Mouse (Mus musculus): Measurements from ENCODE around the gene Macrod2.
A peak's percentile ranks its signal among the peaks of the same experiment; 100 is the strongest.
"Not testable (repeated sequence)": the region's sequence is repeated elsewhere in the genome, so short reads cannot be mapped to it uniquely, and the experiment has no call there.

Macrod2 gene

DNA sequence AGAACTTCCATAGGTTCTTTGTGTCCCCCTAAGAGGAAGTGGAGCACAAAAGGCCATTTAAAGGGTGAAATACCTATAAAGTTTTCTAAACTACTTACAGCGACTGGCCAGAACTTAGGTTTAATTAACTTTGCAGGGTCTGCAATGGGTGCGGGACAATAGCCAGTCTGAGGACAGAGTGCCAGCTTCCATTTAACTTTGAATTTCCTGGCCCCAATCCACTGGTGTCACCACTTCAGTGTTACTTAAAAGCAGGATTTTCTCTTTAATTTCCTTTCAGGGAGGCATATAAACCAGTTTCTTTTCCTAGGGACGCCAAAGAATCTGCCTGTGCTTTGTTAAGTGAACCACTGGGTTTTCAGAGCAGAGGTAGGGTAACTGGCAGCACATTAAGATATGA, 303.5 kb downstream of the Macrod2 start:
- DNase-seq (ENCODE audit: low spot score in 2 of 2) = no peak

DNA sequence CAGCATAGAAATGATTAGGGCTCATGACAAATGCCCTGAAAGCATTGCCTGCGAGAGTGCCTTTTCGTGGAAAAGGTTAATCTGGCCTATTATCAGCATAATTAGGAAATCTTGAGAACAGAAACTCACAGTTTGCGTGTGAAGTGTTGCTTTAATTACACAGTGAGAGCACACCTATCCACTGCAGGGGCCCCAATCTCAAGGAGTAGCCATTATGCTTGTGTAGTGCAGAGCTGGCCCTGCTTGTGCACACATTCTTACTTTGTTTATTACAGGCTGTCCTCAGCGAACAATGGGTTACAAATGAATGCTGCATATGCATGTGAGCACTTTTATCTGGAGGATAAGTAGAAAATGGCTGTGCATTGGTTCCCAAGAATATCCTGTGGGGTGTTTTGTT, 308.3 kb downstream of the Macrod2 start:
- DNase-seq (ENCODE audit: low spot score in 2 of 2) = no peak

DNA sequence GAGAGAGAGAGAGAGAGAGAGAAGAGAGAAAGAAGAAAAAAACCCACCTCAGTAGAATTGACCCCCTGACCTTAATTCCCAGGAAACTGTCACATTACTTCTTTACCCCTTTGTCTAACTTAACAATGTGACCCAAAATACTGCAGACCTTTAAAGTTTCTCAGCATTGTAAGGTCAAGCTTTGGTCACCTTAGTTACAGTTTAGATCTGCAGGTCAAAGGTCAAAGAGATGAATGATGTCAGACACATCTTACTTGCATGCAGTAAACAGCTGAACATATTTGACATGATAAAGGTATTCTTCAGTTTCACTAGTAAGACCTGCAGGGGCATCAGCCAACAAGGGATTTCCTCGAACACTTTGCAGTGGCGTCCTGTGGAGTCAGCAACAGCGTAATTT, 309.0 kb downstream of the Macrod2 start:
- no peak for DNase-seq (ENCODE audit: low spot score in 2 of 2)

DNA sequence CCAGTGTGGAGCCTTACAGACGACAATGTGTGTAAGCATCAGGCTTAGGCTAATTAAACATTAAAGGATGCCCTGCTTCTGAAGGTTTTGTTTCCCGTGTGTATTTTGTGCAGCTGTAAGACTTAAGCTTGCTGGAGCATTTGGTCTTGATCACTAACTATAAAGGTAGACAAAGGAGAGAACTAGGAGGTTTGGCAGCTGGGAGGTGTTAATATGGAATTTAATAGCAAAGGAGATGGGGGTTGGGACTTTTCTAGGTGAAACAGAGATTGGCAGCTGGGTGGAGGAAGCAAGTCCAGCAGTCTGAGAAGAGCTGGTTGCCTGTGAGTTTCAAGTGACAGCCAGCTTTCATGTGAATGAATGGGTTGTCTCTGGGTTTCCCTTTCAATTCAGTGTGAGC, 310.2 kb downstream of the Macrod2 start:
- DNase-seq (ENCODE audit: low spot score in 2 of 2) = no peak

DNA sequence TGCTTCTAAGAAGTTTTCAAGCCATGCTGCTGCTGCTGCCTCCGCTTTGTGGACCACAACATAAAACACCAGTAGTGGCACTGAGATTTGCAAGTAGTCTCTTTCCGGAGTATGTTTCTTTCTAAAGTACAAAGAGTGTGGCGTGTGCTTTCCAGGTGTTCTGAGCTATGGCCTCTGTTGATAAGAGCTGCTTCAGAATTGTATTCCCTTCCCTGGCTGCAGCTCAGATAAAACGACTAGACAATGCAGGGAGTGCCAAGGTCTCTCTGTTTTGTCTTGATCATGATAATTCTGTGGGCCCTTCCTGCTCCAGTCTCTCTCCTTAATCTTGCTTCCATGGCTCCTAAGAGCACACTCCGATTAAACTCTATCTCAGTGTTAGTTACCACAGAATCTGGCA, 312.4 kb downstream of the Macrod2 start:
- no peak for DNase-seq (ENCODE audit: low spot score in 2 of 2)

DNA sequence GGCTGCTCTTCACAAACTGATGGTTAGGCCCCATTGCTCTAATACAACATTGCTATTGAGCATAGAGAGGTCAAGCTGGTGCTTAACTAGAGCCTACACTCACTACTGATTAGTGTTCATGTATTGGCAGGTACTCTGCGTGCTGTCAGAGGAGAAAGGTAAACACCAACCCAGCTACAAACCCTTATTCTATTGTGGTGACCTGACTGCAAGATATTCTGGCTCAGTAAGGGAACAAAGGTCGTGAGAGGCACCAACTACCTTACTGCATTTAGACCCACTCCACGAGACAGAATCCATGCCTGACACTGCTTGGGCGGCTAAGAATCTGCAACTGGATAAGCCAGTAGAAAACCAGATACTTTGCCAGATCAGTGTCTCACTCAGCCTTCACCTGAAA, 320.7 kb downstream of the Macrod2 start:
- no peak for DNase-seq (ENCODE audit: low spot score in 2 of 2)

DNA sequence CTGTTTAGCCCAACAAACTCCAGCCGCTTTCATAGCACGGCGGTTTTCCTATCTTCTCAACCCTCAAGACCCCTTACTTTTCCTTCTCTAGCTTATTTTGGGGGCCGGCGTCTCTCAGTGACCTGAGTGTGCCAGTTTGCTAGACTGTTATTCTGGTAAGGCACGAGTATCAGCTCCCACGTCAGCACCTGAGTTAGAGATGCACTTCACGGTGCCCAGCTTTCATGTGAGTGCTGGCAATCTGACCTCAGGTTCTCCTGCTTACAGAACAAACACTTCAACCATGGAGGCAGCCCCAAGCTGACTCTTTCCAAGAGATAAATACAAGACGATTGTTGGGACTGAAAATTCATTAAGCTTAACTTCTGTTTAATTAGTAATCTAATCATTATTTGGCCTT, 322.3 kb downstream of the Macrod2 start:
- no peak for DNase-seq (ENCODE audit: low spot score in 2 of 2)

DNA sequence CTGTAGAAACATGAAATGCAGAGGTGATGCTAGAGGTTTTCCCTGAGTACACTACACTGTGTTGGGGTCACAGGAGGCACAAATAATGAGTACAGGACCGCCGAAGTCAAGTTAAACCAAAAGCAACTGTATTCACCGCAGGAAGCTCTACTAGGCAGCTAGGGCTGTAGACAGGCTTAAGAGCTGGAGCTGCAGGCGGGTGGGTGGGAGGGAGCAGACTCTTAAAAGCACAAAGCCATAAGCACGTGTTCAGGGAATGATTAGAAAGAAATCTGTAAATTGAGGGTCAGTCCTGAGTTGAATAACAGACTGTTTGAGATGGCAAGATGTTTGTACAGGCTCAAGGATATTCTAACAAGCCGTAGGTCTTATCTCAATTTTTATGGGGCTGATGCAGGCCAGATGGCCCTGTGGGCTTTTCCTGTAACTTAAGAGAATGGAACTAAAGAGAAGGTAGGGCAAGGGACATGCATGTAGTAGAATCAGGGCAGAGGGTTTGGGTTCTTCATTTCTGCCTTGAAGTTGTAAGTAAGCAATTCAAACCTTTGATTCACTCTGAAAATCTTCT, 337.6 kb downstream of the Macrod2 start:
- DNase-seq (ENCODE audit: low spot score in 2 of 2) = no peak

DNA sequence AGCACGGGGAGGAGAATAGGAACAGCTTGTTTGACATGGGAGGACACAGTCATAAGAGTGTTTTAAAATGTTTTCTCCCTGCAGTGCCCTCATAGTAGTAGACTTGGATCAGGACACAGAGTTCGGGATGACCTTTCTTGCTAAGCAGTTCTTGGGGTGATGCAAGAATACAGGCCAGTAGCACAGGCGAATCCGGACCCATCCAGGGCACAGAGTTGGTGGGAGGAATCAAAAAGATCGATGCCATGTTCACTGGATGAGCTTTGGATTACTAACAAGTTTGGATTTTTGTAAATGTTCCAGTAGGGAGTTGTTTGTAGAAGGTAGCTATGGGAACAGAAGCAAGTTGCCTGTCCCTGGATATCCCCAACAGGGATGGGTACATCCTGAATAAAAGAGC, 345.4 kb downstream of the Macrod2 start:
- DNase-seq (ENCODE audit: low spot score in 2 of 2) = no peak

DNA sequence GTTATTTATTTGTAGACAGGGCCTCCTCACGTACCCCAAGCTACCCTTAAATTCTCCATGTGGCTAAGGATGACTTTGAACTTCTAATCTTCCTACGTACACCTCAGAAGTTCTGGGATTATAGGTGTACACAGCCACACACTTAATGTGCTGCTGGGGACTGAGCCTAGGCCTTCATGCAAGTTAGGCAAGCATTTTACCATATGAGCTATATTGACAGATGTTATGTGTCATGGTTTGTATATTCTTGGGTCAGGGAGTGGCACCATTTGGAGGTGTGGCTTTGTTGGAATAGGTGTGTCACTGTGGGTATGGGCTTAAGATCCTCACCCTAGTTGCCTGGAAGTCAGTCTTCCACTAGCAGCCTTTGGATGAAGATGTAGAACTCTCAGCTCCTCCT, 347.8 kb downstream of the Macrod2 start:
- DNase-seq (ENCODE audit: low spot score in 2 of 2) = not testable (repeated sequence)

DNA sequence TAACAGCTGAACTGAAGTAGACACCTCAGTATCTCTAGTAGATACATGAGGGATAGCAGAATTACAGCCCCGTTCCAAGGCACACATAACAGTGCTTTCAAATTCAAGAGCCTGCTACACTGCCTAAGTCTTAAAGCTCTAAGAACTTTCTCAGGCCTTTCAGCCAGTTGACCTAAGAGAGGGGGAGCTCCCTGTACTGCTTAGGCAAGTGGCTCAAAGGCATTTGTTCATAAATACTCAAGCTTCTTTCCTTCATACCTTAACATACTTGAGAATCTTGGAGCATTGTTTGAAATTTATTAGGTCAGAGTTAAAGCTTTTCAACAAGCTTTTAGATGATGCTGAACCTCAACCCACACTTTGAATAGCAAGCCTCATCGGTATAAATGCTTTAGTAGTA, 363.8 kb downstream of the Macrod2 start:
- no peak for DNase-seq (ENCODE audit: low spot score in 2 of 2)

DNA sequence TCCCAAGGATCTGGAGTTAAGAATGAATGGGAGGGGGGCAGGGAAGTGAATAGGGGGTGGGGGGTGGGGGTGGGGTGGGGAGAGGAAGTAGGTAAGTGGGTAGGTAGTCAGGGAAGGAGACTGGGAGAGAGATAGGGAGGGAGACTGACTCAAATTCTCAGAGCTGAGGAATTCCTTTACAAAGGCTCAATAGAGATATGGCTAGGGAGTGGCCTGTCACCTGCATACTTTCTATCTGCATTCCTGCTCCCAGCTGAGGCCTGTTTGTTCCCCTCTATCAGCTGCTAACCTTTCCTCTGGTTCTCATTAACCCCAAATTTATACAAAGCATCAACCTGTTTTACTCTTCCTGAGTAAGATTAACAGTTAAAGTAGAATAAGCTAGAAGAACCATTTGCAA, 364.6 kb downstream of the Macrod2 start:
- no peak for DNase-seq (ENCODE audit: low spot score in 2 of 2)

DNA sequence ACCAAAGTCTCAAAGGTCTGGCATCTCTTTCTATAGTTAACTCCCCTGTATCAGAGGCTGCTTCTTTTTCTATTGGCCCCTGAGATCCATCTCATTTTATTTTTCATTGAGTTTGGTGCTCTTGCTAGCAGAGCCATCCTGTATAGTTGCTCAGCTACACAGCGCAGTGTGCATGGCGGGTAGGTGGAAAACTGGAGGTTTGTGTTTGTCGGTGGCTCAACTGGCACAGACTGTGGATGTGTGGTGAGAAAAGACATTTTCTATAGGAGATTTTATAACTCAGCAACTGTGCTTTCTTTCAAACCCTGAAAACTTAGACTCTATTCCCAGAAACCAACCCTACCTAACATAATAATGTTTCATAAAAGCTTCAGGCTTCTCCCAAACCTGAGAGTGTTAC, 365.0 kb downstream of the Macrod2 start:
- peak in 1 of 2 experiments; percentile 55 for DNase-seq (ENCODE audit: low spot score in 2 of 2)

DNA sequence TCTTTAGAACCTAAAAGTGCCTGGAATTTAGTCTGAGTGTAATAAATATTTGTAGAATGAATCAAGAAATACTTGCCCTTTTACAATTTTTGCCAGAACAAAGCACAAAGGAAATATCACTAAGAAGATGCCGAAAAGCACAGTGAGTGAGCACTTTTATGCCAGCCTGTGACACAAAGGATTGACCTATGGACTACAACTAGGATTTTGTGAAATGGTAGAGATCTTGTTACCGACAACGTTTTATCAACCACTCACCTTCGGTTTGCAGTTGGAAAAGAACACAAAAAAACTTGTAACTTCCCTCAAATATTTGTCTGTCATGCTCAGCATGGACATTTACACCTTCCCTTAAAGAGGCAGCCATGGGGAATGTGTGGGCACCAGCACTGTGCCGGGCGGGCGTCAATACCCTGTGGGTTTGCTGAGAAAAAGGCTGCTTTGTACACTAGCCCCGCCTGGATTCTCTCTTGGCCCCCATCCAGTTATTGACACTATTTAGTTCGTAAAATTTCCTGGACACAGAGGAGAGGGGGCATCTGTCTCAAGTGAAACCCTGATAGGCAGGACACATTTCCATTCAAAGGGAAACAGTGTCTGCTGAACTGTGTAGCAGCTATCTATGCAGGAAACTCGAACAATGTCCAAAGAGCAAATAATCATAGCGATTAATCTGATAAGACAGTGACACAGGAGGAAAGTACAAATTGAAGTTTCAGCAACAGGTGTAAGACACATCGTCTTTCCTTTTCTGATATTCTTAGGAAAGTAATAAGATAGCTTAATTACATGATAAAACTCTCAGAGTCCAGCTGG, 368.2 kb downstream of the Macrod2 start:
- DNase-seq (ENCODE audit: low spot score in 2 of 2) = no peak

DNA sequence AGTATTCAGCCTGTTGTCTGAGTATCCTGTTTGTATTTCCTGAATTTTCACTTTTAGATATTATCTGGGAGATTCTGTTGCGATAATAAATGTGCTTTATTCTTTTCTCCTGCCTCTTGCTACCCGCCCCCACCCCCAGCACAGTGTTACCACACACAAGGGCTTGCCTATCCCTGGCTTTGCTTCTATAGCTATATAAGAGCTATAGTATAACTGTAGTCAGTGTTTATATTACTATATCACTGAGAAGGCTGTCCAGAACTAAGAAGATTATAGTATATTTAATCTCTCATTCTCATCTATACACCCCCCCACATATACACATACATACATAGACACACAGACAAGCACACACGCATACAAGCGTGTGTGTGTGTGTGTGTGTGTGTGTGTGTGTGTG, 374.4 kb downstream of the Macrod2 start:
- no peak for DNase-seq (ENCODE audit: low spot score in 2 of 2)

DNA sequence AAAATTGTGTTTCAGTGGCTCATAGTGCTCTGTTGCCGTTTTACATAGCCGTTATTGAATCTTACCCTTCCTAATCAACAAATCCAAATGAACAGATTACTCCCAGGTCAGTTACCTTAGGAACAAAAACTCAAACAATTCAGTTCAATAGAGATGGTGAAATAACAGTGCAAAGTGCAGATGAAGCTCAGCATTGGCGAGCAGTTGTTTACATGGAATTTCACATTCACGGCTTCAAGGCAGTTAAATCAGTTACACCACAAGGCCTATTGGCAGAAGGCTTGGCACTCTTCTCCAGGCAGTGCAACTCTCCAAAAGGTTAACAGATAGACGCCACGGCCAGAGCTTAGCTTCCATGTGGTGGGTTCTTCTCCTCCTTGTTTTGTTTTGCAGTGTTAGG, 377.7 kb downstream of the Macrod2 start:
- no peak for DNase-seq (ENCODE audit: low spot score in 2 of 2)

DNA sequence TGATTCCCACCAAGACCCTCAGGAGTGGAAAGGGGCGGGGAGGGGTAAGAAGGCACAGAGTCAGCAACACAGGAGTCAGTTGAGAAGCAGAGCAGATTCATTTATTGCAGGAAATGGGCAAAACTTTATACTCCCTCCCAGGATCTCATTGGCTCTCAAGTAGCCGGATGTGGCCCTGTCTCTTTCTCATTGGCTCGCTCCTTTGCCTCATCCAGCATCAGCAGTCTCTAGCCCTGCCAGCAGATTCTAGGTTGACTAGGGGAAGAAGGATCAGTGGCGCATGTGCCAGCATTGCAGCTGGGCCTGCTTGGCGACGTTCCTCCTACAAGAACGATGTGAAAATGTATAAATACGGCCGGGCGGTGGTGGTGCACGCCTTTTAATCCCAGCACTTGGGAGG, 378.3 kb downstream of the Macrod2 start:
- no peak for DNase-seq (ENCODE audit: low spot score in 2 of 2)

DNA sequence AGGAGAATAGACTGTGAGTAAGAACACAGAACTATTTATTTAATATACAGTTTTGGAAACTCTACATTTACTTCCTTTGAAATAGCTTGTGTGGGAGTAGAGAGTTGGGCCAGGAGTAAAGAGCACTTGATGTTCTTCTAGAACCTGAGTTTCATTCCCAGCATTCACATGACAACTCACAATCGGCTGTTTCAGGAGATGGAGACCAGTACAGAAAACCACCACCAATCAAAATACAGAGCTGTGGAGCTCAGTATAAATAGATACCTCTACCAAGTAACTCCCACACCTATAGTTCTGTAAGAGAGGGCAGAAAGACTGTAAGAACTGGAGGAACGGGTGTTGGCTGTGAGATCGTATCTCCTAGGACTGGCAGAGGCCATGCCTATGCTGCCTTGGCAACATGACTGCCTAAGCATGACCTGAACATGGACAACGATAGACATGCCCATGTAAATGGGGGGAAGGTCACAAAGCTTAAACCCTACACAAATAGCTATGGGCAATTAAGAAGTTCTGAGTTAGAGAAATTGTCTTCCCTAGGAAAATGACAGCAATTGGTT, 379.8 kb downstream of the Macrod2 start:
- no peak for DNase-seq (ENCODE audit: low spot score in 2 of 2)

DNA sequence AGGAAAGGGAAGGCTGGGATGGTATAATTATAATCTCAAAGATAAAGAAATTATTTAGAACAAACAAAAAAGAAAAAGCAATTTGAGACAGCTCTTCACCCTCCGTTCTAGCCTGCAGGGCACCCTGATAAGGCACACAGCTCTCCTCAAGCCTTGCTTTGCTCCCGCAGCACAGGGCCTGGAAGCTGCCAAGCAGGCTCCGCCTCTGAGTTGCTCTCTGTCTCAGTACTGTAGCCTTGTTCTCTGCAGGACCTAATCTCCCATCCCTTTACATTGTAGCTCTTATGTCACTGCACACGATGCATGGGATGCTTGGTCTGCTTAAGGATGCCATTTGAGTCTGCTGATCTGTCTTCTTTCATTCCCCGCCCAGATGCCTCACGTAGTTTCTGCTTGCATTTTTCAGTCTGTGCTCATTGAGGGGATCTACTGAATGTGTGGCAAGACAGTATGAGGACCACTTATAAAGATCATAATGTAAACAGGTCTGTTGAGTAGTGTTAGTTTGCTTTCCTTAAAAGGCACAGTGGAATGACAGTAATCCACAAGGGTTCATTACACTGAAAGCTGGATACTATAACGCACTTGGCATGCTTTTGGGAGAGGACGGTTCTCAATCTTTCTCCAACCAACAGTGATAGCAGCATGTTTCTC, 380.5 kb downstream of the Macrod2 start:
- no peak for DNase-seq (ENCODE audit: low spot score in 2 of 2)

DNA sequence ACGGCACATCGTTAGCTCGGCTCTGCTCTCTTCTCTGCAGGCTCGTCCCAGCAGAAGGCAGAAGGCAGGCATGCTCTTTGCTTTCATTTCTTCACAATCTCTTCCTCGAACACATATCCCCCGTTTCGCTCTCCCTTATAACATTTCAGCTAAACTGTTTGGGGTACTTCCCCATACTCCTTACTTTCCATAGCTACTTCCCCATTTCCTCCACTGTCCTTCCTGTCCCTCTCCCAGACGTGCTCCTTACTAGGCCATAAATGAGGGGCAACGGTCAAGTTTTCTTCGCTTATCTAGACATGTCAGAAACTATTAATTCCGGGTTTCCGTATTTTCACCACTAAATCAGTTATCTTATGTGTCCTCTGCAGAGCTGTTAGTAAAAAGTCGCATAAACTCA, 383.1 kb downstream of the Macrod2 start:
- no peak for DNase-seq (ENCODE audit: low spot score in 2 of 2)

DNA sequence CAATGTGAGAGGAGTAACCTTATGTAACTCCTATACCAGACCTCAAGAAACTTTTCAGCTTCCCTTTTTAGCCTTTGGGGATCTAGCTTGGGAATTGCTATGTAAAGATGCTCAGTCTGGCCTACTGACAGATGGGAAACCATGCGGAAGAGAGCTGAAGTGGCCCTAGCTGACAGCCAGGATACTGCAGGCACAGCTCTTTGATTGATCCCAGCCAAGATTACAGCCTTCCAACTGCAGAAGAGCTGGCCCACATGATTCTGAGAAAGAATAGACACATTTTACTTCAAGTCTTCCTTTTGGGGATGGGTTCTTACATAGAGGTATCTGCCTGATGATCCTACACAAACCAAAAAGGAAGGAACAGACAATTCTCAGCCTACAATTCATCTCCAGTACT, 387.9 kb downstream of the Macrod2 start:
- DNase-seq (ENCODE audit: low spot score in 2 of 2) = peak in 1 of 2 experiments; percentile 46

DNA sequence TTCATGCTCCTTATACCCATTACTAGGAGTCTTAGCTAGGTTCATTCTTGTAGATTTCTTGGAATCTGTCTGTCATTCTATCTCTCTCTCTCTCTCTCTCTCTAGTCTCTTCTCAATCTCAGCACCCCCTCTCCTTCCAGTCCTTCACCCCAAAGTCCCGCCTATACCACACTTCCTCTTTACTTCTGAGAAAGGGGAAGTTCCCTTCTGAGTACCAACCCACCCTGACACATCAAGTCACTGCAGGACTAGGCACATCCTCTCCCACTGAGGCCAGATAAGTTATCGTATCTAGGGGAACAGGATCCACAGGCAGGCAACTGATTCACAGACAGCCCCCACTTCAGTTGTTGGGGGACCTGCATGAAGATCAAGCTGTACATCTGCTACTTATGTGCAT, 389.5 kb downstream of the Macrod2 start:
- no peak for DNase-seq (ENCODE audit: low spot score in 2 of 2)

DNA sequence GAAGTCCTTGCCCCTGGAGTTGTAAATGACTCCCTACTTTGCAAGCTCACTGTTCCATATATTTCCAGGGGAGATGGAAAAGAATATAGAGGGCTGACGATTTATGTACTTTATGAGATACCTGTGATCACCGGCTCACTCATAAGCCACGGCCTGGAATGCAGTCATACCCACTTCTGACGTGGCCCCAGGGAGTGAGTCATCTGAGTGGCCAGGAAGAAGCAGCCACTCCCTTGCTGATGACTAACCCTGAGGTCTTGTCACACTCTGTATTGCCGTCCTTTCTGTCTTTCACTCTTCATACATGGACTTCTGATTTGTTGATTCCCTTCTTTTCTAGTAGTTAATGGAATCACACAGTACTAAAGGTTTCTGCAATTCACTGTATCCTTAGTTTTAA, 395.3 kb downstream of the Macrod2 start:
- DNase-seq (ENCODE audit: low spot score in 2 of 2) = no peak

All from frontal cortex, postnatal 36 days (tissue).